Mouse (Mus musculus) layer of hippocampus, postnatal 25 days (tissue): Measurements from ENCODE around the gene Capzb. TPM values are rescaled to one million over a fixed set of nuclear protein-coding genes. Genes with fewer than 3 reads are reported as not detected.

Source experiments
- DNase-seq, 2 experiments: peaks; one replicate each; pipeline ENCODE4 v3.0.0; 2022; ENCODE audit warnings: mixed read lengths in 2 of 2, low spot score in 1 of 2; ENCODE audit errors: extremely low spot score in 1 of 2
- total RNA-seq, 2 experiments: library from RNA; stranded (reverse); gene quantifications; 2 replicates each; pipeline ENCODE4 v1.2.3; 2021

Gene Capzb
- total RNA-seq, 2 experiments from 2014 or later: 444 to 476 TPM

GRCm38 (mm10) chr4:139206353-139207045 is 13.8 kb downstream of the Capzb start:
- no peak for DNase-seq

- DNase-seq: no peak
Measured at GRCm38 (mm10) chr4:139208236-139209129, 15.8 kb downstream of the Capzb start.

DNA sequence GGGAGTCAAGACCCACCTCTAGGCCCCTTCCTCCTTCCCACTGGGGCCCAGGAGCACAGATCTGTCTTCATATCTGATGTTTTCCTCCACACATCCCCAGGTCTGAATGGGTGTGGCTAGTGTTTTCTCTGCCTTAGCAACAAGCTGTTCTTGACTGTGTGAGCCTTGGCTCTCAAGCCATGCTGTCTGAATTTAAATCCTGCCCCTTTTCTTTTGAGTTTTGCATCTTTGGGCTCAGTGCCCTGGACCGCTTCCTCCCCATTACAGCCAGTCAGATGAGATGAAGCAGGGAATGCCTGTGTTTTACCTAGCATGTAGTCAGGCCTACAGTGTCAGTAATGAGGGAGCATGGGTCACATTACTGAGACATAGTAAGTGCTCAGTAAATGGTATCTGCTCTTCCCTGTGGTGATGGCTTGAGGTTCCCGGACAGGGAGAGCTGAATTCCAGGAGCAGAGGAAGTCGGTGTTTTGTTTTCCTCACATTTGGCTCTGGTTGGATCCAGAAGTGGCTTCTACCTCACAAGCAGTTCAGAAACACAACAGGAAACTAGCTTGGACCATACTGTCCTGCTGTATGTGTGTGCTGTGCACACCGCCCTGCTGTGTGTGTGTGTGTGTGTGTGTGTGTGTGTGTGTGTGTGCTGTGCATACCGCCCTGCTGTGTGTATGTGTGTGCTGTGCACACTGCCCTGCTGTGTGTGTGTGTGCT is 16.6 kb downstream of the Capzb start:
- DNase-seq: no peak

DNA sequence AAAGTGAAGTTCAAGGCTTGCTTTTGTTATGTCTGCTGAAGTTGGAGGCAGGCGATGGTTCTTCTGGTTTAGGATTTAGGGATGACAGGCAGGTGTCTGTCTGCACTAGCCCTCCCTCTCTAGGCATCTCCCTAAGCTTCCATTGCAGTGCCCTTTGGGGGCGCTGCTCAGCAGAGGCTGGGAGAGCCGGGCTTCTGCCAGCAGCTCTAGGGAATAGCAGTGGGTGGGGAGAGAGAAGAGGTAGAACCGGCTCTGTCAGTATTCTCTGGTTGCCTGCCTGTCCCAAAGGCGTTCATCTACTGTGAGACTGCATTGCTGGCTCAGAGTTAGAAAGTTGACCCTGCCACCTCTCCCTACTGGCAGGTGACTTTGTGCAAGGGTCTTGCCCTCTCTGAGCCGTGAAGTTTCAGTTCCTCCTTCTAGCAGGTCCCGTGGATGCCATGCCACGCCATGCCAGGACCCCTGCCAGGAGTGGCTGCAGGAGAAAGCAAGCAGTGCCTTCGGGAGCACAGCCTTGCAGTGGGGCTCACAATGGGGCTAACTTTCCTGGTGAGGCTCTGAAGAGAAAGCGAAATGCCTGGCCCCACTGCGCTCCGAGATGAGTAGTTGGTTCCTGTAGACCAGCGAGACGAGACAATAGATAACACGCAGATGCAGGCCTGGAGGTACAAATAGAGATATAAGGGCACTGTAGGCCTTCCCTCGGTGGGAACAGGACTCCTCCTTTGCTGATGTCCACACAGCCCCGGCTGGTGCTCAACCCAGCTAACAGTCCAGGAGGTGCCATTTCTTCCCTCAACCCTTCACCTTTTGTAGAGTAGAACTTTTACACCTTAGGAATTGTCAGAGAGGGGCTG is 19.5 kb downstream of the Capzb start:
- DNase-seq: no peak

DNA sequence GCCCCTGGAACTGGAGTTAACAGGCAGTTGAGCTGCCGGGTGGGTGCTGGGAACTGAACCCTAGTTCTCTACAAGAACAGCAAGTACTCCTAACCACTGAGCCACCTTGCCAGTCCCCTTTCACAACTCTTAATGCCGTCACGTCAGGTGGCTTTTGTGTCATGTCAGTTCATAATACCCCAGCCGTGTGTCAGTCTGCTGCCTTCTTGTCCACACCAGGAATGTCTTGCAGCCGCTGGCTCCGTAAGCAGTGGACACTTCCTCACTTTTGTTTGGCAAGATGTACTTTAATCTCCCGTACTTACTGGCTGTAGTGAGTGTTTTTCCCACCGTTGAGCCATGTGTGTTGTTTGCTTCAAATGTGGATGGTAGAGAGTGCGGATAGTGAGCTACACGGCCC is 20.4 kb downstream of the Capzb start:
- no peak for DNase-seq

- no peak for DNase-seq
Measured at GRCm38 (mm10) chr4:139213935-139214371, 21.3 kb downstream of the Capzb start.

GRCm38 (mm10) chr4:139216566-139216965 is 23.9 kb downstream of the Capzb start:
- no peak for DNase-seq

- DNase-seq: no peak
Measured at GRCm38 (mm10) chr4:139218539-139218938, 25.8 kb downstream of the Capzb start.

DNA sequence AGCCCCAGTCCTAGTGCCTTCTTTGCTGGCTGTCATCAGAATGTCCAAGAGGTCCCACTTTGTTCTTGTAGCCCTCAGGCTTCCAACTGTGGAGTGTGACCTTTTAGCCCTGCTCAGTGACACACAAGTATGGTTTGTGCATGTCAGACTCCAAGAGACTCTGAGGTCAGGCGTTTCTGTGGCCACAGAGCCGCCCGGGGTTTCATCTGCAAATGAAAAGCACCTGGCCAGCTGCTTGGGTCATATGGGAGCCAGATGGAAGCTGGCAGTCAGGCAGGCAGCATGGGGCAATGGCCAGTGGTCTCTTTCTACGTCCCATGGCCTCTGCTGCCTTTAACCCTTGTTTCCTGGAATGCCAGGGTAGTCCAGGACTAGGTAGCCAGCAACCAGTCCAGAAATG is 27.0 kb downstream of the Capzb start:
- no peak for DNase-seq

DNA sequence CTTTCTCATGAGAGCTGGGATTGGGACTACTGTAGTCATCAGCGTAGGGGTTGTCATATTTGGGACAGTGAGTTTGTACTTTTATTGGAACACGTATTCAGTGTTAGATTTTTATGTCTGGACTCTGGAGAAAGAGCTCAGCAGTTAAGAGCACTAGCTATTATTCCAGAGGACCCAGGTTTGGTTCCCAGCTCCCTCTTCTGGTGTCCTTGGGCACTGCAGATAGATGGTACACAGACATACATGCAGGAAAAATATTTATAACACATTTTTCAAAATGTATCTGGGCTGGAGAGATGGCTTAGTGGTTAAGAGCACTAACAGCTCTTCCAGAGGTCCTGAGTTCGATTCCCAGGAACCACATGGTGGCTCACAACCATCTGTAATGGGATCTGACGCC is 28.3 kb downstream of the Capzb start:
- no peak for DNase-seq

DNA sequence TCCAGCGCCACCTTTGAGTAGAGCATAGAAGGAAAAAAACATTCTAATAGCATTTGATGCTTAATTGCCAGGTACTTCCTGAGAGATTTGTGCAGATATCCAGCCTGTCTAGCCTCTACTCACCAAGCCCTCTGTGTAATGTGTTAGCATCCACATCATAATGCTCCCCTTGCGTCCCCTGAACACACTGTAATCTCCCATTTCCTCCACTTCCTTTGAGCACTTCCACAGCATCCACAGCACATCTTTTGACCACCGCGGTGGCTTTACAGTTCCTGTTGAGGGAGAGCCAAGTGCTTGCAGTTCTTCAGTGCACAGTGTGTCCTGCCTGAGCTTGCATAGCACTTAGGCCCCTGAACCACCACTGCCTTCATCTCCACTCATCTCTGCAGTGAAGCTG is 29.1 kb downstream of the Capzb start:
- DNase-seq: no peak

DNA sequence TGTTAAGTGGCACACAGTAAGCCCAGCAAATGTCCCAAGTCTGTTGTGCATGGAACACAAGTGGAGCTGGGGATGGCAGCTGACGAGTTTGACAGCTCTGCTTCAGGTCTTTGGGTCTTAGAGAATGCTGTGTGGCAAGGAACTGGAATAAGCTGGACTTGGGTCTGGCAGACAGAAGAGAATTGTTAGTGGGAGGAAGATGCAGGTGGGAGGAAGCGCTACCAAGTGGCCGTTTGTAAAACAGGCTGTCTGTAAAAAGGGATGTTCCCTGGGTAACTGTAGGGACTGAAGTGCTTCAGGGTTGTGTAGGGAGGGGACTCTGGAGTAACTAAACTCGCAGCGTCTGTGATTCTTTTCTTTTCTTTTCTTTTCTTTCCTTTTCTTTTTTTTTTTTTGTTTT is 32.4 kb downstream of the Capzb start:
- no peak for DNase-seq

- DNase-seq: no peak
Measured at GRCm38 (mm10) chr4:139225944-139226343, 33.2 kb downstream of the Capzb start.

- DNase-seq: no peak
Measured at GRCm38 (mm10) chr4:139226504-139227216, 34.0 kb downstream of the Capzb start.

DNA sequence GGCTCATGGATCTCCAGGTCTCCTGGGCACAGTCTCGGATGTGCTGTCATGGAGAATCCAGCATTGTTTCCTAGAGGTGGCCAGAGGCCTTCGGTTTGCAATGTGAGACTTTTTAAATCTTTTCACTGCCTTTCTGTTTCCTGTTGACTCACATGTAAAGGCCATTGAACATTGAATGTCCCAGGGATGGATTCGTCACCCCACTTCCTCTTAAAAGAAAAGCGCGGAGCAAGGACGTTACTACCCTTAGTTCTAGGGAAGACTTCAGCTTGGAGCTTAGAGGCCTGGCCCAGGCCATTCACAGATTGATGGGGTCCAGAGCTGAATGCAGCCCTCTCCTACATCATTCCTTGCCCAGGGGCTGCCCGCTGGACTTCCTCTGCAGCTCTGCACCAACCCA is 35.2 kb downstream of the Capzb start:
- no peak for DNase-seq

- DNase-seq: no peak
Measured at GRCm38 (mm10) chr4:139229271-139229670, 36.6 kb downstream of the Capzb start.

GRCm38 (mm10) chr4:139230376-139231120 is 37.8 kb downstream of the Capzb start:
- no peak for DNase-seq

DNA sequence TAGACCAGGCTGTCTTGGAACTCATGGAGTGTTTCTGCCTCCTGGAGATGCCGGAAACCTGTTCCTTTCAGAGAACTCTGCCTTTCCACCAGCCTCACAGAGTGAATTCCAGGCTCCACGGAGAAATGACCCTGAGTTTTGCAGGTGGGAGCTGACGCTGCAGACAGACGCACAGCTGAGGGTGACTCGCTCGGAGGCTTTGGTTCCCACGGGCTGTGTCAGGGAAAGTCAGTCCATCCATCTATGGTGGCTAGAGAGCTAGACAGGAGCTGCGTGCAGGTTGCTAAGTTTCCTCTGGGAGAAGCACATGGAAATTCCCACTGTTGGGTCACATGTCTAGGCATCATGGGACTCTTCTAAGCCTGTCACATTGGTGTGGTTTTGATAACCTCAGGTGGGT is 38.5 kb downstream of the Capzb start:
- no peak for DNase-seq
